Mouse (Mus musculus) heart, adult 18-20 months (tissue): Measurements from ENCODE around the gene Spint2. TPM values are rescaled to one million over a fixed set of nuclear protein-coding genes. Genes with fewer than 3 reads are reported as not detected.
A peak's percentile ranks its signal among the peaks of the same experiment; 100 is the strongest.

Experiments used
- DNase-seq, 2 experiments: peaks; one replicate each; pipeline ENCODE4 v3.0.0; 2021 to 2022; ENCODE audit warnings: mixed read lengths in 1 of 2
- long read RNA-seq, 2 experiments: library from polyadenylated mRNA; stranded (forward); transcript quantifications; one replicate each; pipeline ENCODE4 v2.0.0; 2021
- total RNA-seq, 2 experiments: library from RNA; stranded (reverse); gene quantifications; 2 replicates each; pipeline ENCODE4 v1.2.3; 2021

The Spint2 gene
- total RNA-seq: 10 to 100 TPM; 45.7 to 53.8 TPM
- long read RNA-seq, experiment 1, transcript Spint2-202 (6 exons, 1,211 nt): major isoform, 42 of 55 reads
- long read RNA-seq, experiment 1, partial matches to known transcripts: 4 of 55 reads
- long read RNA-seq, experiment 1, other reads (novel, unspliced or antisense): 7 of 55 reads
- long read RNA-seq, experiment 2, transcript Spint2-202 (6 exons, 1,211 nt): major isoform, 36 of 44 reads
- long read RNA-seq, experiment 2, partial matches to known transcripts: 1 of 44 reads
- long read RNA-seq, experiment 2, other reads (novel, unspliced or antisense): 6 of 44 reads

GRCm38 (mm10) chr7:29281201-29282073 lies at the start of gene Spint2:
Spint2 (minus strand) TSS chr7:29281912.
- DNase-seq: peak; percentile 56 to 62

GRCm38 (mm10) chr7:29328984-29329383 lies 47.3 kb upstream of the Spint2 start:
- DNase-seq: no peak

GRCm38 (mm10) chr7:29327087-29327486 lies 45.4 kb upstream of the Spint2 start:
- DNase-seq: no peak

GRCm38 (mm10) chr7:29319337-29320307 lies 37.9 kb upstream of the Spint2 start:
- no peak for DNase-seq

GRCm38 (mm10) chr7:29318115-29318911 lies 36.6 kb upstream of the Spint2 start:
- DNase-seq: peak in 1 of 2 experiments; percentile 59

- DNase-seq: no peak
Measured at GRCm38 (mm10) chr7:29317558-29317957, 35.8 kb upstream of the Spint2 start.

- DNase-seq: peak in 1 of 2 experiments; percentile 47
Measured at GRCm38 (mm10) chr7:29316976-29317375, 35.3 kb upstream of the Spint2 start.

- DNase-seq: no peak
Measured at GRCm38 (mm10) chr7:29316137-29316734, 34.5 kb upstream of the Spint2 start.

GRCm38 (mm10) chr7:29314844-29315628 lies 33.3 kb upstream of the Spint2 start:
- no peak for DNase-seq

GRCm38 (mm10) chr7:29313572-29314261 lies 32.0 kb upstream of the Spint2 start:
- no peak for DNase-seq

- DNase-seq: no peak
Measured at GRCm38 (mm10) chr7:29313051-29313450, 31.3 kb upstream of the Spint2 start.

GRCm38 (mm10) chr7:29309749-29310148 lies 28.0 kb upstream of the Spint2 start:
- DNase-seq: no peak

GRCm38 (mm10) chr7:29309221-29309721 lies 27.6 kb upstream of the Spint2 start:
- peak in 1 of 2 experiments; percentile 44 for DNase-seq

- peak; percentile 91 to 92 for DNase-seq
Measured at GRCm38 (mm10) chr7:29307350-29308104, 25.8 kb upstream of the Spint2 start.

GRCm38 (mm10) chr7:29306619-29307018 lies 24.9 kb upstream of the Spint2 start:
- DNase-seq: peak in 1 of 2 experiments; percentile 55

- DNase-seq: no peak
Measured at GRCm38 (mm10) chr7:29306108-29306507, 24.4 kb upstream of the Spint2 start.

GRCm38 (mm10) chr7:29305263-29305988 lies 23.7 kb upstream of the Spint2 start:
- no peak for DNase-seq
